Mouse (Mus musculus) spleen, postnatal 4 days (tissue): ENCODE results near the gene 1810010D01Rik.

ENCODE experiments used
- DNase-seq, 2 experiments: peaks; one replicate each; pipeline ENCODE4 v3.0.0; 2022; ENCODE audit warnings: low spot score in 2 of 2

1810010D01Rik gene

DNA sequence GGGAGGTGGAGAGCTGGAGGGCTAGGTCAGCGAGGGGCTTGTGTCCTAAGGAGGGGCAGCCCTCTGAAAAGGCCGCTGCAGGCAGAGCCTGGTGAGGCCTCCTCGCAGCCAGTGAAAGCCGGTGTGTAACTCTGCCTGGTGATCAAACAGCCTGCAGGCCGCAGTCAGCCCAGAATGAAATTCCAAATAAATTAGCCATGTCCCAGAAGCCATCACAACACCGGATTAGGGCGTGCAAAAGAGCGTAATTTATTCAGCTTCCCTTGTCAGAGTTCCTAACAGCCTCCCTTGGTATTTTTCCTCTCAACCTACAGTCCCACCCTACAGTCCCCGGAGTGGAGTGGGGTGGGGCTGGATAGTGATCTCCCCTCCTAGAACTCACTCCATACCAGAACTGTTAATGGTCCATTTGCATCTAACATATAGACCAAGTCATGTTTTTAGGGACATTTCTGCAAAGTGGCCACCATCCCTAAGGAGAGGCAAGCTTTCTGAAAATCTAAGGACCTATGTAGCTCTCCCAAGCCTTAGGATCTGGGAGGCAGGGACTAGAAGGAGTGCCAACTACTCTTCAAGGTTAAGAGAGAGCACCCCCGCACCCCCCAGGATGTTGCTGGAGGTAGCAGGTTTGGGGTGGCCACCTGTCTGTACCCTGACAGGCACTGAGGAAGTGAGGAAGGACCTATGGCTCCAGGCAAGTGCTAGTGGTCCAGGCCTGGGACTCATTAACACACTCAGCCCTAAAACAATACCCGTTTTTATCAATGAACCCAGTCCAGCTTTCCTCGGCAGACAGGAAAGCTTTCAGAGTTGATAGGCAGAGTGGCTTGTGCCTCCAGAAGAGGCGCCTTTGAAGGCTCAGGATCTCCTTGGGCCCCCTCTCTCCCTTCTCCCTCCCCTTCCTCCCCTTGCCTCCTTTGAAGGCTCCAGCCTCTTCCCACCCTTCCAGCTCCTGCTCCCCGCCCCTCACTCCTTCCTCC lies 4.1 kb upstream of the 1810010D01Rik start:
- DNase-seq = no peak

DNA sequence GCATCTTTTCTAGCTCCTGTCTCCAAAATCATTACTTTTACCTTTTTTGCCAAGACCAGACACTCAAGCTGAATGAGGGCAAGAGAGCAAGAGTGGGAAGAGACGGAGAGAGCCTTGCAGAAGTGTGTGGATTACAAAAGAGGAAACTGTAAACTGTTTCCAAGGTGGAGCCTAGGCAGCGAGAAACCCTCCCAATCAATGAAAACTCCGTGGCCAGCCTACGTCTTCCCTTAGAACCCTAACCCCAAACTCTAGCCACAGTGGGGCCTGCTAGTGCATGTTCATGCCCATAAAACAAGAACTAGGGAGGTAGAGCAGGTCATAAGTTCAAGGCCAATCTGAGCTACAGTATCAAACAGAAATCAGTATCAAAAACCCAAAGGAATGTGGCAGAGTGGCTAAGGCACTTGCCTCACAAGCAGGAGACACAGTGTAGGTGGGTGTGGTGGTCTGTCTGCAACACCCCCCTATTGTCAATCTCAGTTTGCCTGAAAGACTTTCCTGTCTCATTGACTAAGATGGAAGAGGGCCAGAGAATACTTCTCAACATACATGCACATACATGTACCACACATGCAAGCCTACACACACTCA lies 2.7 kb upstream of the 1810010D01Rik start:
- no peak for DNase-seq

DNA sequence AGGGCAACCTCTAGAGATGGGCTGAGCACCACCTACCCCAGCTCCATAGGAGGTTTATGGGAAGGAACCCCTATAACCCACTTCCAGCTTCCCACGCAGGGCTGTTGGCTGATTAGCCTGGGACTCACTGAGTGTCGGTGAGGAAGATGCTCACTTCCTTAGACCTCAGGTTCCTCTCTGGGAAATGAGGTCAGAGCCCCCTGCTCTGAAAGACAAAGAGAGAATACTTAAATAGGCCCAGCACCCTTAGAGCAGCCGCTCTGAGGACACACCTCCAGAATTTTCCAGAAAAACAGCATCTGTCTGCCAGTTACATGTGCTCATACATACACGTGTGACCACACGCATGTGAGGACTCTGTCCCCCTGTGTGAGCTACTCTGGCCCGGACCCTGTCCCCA lies 1.1 kb downstream of the 1810010D01Rik start:
- no peak for DNase-seq

DNA sequence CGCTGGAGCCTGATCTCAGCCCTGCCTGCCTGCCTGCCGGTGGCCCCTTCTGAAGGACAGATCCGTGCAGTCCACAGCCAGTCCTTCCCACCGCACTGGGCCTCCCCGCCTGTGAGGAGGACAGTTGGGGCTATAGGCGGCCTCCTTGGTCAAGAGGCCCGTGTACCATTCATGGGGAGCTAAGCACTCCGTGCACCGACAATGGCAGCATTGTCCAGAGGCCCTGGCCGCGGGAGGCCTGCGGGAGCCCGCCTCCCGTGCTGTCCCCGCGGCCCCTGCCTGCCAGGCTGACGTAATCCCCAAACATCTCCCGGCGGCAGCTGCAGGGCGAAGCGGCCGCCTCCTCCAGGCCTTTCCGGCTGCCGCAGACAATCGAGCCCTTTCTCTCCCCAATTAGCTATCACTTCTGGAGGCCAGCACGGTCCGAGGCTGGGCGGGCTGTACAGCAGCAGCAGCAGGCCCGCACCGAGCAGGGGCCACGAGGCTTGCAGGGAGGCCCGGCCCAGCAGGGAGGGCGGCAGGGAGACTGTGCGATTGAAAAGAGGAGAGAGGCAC lies 1.8 kb downstream of the 1810010D01Rik start:
- DNase-seq = no peak

DNA sequence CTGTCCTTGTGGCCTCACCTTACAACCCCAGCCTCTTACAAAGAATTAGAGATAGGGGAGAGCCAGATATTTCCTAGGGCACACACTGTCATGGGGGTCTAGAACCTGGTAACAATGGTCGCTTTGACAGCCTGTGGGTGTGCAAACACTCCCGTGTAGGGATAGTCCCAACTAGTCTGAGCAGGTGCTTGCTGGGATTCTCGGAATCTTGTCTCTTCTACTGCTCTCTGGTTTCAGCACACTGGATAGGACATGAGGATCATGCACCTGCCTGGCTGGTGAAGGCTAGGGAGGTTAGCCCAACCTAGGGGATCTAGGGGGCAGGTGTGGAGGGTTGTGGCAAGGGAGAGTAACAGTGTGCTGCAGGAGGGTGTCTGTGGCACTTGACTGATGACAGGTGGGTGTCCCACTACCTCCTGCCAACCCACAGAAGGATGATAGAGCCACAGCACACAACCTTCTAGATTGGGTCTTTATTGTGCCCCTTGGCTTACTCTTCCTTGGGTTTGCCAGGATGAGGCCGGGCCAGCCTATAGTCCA lies 2.5 kb downstream of the 1810010D01Rik start:
- no peak for DNase-seq

DNA sequence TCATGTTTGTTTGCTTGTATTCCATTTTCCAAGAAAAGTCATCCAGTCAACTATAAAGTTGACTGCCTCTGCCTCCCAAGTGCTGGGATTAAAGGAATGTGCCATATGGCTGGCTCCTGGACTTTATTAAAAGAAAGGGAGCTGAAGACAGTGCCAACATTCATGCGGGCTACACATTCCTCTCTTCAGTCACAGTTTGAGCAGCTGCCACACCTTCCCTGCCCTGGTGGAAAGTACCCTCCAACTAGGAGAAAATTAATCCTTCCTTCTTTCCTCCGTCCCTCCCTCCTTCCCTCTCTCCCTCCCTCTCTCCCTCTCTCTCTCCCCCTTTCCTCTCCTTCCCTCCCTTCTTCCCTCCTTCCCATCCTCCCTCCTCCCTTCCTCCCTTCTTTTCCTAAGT lies 8.2 kb downstream of the 1810010D01Rik start:
- no peak for DNase-seq

DNA sequence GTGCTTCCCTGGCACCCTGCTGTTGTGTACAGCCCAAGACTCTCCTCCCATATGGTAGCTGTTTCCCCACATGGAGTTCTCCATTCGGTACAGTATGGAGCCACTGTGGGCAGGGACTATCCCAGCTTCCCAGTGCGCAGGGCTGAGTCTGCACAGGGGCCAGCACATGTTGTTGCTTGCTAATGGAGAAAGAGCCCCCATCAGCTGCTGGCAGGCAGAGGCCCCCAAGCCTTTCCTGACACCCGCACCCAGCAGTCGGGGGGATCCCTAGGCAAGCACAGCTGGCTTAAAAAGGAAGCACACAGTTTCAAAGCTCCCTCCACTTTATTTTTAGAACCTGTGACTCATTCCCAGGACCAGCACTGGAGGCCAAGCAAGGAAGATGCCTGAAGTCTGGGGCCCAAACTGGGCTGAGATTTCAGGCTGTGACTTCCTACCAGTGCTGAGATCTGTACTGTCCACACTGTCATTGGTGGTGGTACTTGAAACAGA lies 9.7 kb downstream of the 1810010D01Rik start:
- DNase-seq = no peak

DNA sequence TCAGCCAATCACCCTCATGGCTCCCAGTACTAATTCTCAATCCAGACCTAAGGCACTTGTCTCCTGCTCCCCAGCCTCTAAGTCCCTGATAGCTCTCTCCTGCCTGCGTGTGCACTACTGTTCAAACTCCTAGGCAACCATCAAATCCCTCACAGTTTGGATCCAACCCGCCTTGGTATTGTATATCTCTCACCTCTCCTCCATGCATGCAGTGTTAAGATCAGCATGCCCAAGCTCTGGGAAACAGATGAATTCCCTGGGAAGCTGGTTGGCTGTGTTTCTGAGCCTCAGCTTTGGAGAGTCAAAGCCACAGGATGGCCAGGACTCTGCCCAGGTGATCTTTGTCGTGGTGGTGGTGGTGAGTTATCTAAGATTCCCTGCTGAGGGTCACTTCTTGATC lies 10.2 kb downstream of the 1810010D01Rik start:
- no peak for DNase-seq

DNA sequence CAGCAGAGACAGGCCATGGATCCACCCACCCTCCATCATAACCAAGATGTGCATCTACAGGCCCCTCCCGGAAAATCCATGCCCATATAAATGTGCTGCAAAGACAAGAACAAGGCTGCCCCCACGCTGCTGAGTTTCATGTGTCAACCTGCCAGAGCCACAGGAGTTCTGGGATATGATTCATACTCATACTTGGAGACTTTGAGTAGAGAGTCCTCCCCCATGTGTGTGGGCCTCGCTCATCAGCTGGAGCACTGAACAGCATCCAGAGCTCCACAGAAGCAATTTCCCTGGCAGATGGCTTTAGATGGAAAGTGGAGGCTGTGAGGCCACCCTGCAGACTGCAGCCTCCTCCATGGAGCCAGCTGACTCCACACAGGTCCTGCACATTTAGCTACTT lies 10.9 kb downstream of the 1810010D01Rik start:
- no peak for DNase-seq

DNA sequence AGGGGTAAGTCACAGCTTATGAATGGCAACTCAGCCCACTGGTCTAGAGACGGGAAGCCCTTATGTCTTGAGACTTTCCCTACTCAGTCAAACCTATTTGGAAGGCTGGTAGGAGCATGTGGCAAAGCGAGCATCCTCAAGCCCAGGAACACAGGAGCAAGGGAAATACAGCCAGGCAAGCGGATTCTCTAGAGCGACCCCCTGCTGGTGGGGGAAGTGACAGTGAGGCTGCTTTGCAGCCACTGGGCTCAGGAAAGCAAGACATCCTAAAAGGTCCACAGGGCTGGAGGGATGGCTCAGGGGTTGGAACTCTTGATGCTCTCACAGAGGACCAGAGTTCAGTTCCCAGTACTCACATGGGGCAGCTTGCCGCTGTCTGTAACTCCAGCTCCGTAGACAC lies 11.6 kb downstream of the 1810010D01Rik start:
- DNase-seq = no peak

DNA sequence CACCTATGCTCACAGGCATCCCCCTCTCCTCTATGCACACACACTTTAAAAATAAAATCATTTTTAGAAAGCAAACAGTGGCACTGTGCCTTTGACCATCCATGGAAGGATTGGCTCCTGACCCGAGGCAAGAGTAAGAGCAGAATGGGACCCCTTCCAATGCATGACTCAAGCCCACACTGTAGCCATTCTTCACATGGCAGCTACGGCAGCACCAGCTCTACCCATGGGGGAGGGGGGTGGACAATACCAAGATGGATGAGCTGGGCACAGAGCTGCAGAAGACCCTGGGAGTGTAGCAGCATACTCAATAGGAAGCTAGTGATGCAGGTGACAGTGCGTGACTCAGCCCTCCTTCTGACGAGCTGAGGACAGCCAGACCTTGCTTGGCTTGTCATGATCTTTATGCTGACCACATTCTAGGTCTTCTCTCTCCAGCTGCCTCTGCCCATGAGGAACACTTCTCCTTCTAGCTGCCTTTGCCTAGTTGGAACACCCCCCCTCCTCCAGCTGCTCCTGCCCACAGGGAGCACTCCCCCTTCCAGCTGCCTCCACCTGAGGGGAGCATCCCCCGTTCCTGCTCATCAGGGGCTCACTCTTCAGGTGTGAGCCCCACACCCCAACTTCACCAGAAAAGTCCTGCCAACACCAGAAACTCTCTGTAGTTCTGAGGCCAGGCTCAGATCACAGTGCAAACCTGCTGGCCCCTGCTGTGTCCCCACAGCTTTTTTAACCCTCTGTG lies 12.6 kb downstream of the 1810010D01Rik start:
- no peak for DNase-seq

DNA sequence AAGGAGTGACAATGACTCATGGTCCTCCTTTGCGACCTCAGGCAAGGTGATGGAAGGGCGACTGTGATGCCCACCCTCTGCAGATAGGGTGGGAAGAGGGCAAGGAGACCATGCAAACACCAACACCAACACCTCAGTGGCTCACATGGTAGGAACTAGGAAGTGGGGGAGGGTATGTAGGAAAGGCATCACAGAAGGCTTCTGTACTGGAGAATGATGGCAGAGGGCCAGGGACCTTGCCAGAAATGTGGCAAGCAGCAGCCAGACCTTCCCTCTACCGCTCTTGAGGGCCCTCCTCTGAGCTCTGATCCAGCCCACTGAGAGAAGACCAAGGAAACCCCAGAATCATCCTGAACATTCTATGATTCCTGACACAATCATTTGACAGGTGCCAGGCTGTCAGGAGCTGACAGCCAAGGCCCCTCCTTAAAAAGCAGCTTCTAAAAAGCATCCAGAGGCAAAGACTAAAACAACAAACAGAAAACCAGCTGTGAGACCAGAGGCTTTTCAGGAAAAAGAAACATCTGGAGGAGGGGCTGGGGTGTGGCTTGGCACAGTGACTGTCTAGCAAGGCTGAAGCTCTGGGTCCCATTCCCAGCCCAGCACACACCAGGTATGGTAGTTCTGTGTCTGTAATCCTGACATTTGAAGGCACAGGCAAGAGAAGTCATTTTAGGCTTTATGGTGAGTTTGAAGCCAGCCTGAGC lies 13.3 kb downstream of the 1810010D01Rik start:
- DNase-seq = no peak

DNA sequence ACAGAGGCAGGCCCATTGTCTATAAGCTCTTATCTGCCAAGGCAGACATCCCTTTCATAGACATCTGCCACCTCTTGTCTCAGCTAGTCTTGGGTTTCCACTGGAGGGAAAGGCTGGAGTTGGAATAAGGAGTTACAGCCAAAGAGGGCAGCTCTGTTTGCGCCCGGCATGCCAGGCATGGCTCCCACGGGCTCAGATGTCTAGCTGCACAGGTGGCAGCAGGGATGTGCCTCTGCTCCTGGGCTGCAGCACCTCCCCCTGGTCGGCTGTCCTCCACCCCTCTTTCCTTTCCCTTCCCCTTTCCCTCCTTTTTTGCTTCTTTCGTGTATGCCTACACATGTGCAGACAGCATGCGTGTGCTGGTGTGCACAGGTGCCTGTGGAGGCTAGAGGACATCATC lies 15.1 kb downstream of the 1810010D01Rik start:
- no peak for DNase-seq

DNA sequence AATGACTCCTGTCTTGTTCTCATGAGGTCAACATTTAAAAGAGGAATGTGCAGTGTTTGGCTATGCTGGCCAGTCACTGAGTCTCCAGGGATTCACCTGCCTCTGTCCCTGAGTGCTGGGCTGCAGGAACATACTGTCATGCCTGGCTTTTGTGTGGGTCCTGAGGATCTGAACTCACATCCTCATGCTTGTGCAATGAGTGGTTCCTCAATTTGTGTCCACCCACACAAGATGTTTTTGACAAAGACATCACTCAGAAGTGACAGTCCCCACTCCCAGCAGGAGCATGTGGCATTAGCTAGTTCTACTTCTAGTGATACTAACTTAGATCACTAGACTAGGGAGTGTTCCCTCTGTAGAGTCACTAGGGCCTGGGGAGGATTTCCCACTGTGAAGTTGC lies 17.4 kb downstream of the 1810010D01Rik start:
- no peak for DNase-seq

DNA sequence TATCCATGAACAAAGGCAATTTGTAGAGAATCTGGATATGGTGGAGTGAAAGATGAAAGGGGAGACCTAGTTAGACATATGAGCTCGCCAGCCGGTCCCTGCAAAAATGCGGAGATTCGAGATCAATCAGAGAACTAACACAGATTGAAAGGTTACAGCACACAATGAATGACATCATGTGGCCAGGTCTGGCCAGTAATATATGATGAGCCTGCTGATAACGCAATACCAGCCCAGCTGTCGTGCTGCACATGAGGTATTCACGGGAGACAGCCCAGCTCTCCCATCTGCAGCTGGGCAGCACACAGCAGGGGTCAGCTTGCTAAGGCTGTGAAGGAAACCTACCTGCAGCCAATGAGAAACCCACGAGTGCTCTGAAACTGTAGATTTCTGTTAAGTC lies 18.6 kb downstream of the 1810010D01Rik start:
- no peak for DNase-seq

DNA sequence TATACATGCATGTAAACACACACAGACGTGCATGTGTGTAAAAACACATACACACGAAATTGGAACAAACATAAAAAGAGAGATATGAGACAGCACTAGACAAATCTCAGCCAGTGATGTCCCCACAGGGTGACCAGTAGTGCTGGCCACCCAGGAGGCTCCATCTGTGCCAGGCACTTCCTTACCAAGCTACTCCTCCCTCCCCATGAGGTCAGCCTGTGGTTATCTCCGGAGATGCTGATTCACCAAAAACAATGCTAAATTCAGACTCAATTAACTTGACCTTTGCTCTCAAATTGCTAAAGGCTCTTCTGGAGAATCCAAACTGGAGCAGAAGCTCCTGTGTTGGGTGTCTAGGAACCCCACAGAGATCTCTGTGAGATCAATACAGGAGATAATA lies 20.1 kb downstream of the 1810010D01Rik start:
- DNase-seq = no peak

DNA sequence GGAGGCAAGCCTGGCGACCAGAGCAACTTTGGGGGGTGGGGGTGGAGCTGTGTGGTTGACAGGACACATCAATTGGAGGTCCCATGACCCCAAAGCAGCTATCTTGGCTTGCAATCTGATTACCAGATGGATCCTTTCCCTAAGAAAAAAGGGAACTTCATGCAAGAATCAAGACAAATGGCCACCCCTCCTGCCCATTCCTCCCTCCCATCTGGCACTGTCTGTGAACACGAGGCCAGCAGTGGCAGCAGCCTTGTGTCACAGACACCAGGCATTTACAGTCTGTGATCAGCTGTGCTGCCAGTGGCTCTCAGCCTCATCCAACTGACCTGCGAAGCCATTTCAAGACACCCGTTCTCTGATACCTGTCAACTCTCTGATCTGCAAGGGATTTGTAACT lies 25.5 kb downstream of the 1810010D01Rik start:
- DNase-seq = no peak

DNA sequence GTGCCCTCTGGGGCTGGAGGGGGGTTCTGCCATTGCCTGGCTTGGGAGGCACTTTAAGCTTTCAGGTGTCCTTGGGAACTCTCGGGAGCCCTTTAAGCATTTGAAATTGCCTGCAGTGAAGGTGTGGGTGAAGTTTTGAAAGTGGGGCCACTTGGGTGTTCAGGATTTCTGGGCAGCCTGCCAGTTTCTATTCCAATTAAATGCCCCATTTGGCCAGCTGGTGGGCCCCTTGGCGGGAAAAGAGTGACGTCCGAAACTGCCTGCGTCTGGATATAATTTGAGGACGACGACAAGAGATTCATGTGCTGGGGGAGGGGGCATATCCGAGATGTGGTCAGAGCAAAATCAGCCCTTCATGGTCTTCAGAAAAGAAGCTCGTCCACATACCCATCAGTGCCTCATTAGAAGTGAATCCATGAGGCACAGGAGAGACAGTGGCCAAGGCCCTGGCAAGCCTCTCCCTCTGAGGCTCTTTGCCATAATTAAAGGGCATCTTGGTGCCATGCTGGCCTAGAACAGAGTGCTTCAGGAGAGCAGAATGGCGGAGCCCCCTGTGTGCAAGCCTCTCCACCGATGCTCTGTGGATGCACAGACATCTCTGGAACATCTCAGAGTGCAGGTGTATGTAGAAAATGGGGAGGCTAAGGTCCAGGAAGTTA lies 26.4 kb downstream of the 1810010D01Rik start:
- no peak for DNase-seq

DNA sequence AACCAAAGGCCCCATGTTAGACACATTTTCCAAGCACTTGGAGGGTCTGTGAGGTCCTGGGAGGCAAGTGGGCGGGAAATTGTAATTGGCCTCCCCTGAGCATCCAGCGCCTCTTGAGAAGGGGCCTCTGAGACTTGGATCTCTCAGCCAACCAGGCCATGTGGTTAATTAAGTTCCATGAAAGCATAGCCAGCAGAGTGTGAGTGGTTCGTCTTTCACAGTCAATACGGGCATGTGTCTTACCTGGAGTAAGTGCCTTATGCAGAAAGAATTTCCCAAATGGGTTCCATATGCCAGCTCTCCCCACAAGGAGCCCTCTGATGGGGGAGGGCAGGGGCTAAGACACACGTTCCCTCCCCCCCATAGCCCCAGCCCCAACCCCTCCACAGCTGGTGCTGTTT lies 28.2 kb downstream of the 1810010D01Rik start:
- DNase-seq = no peak

DNA sequence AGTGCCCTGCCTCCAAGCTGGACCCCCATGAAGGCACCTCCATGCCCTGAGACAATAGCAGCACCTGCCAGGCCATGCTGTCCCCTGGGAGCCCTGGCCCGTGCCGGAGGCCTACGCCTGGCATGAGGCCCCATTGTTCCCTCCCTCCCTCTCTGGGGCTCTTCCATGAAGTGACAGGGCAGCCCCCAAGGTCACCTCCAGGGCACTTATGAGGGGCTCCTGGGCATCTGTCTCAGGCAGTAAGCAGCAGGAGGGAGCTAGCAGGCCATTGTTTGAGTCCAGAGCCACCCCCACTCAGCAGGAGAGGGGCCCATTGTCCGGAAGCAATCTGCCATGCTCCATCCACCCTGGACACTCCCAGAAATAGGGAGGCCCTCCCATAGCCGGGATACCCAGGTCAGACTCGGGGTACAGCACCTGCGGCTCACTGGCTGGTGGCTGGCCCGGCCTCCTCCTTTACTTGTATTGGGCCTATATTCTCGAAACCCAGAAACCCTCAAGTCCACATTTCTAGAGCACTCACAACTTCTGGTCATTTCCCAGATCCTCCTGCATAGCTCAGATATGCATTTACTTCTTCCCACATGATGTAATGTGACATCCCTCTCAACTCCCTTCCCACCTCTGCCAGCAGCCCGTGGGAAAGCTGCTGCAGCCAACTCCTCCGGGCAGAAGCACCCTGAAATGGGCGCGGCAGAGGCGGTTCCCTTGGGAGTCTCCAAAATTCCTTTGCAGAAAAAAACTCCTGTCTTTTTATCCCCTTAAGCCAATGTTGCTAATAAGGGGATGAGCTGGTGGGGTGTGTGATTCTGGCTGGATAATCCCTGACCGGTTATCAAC lies 30.9 kb downstream of the 1810010D01Rik start:
- DNase-seq = no peak
